Comparison of ENCODE assay signal across 23 mouse cellular contexts in the genomic region with DNA sequence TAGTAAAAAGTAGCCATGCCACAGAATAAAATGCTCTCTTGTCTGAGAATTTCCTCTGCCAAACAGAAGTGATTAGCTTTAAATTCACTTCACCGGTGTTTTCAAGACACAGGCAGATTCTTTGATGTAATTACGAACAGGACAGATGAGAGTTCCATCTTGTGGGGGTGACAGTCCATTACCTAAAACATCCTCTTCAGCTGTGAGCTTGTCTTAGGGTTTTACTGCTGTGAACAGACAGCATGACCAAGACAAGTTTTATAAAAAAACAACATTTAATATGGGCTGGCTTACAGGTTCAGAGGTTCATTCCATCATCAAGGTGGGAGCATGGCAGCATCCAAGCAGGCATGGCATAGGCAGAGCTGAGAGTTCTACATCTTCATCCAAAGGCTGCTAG. TPM values are rescaled to one million over a fixed set of nuclear protein-coding genes. Genes with fewer than 3 reads are reported as not detected.
DNase-seq lines count a peak whose midpoint lies in the region; ATAC-seq and TF ChIP-seq lines count a peak whose summit lies in the region.
"Had no signal": no experiment of that assay in that cellular context is flagged by ENCODE, and none has a peak within 500 bp of the region (broad histone marks: within the 10 kb centered on the region; RNA-seq: fewer than 3 reads in every experiment).

No protein-coding gene starts in this region.

- H3K4me3 ChIP-seq in heart, embryonic 12.5 days, result no peak overlapping the region
- H3K4me3 ChIP-seq in spleen, adult 2 months (ENCODE audit: extremely low read depth, insufficient read depth, insufficient read length), result no peak overlapping the region
- no peak overlapping the region for H3K4me3 ChIP-seq in forebrain, embryonic 12.5 days (replicated peaks)
- H3K4me3 ChIP-seq: embryonic facial prominence, embryonic 15.5 days; erythroblast, embryonic 14.5 days; forebrain, embryonic 10.5 days; forebrain, embryonic 15.5 days; heart, embryonic 10.5 days; hindbrain, embryonic 15.5 days had no signal

- peaks cover 9% of the 10 kb centered on the region for H3K36me3 ChIP-seq in heart, embryonic 12.5 days
- H3K36me3 ChIP-seq in spleen, adult 2 months (ENCODE audit: control insufficient read depth, insufficient read depth, low read length), result no peaks in the 10 kb centered on the region; the same call in 1 of the 2 replicates
- H3K36me3 ChIP-seq in forebrain, embryonic 12.5 days (replicated peaks), result no peaks in the 10 kb centered on the region
- H3K36me3 ChIP-seq: embryonic facial prominence, embryonic 15.5 days; forebrain, embryonic 15.5 days; hindbrain, embryonic 15.5 days had no signal

- WGBS in heart, embryonic 12.5 days, result 85% methylated on average over 2 of the region's 2 CpGs
- 73% methylated on average over 2 of the region's 2 CpGs for WGBS in spleen, adult 2 months
- WGBS in forebrain, embryonic 12.5 days, result 94% methylated on average over 2 of the region's 2 CpGs

- no peak for TF ChIP-seq CTCF in spleen, adult 2 months (IDR thresholded peaks at IDR 0.05; ENCODE audit: extremely low read depth, insufficient read depth, insufficient read length, insufficient replicate concordance)

- no peaks in the 10 kb centered on the region for H3K9me3 ChIP-seq in heart, embryonic 12.5 days (replicated peaks)
- no peaks in the 10 kb centered on the region for H3K9me3 ChIP-seq in forebrain, embryonic 12.5 days
- H3K9me3 ChIP-seq: embryonic facial prominence, embryonic 15.5 days; forebrain, embryonic 10.5 days; forebrain, embryonic 15.5 days; G1E; heart, embryonic 10.5 days; hindbrain, embryonic 15.5 days had no signal

- H3K27ac ChIP-seq in heart, embryonic 12.5 days (ENCODE audit: poor library complexity, severe bottlenecking), result peak overlapping the region; percentile 15; the same call in 1 of the 2 replicates
- H3K27ac ChIP-seq in spleen, adult 2 months (ENCODE audit: insufficient read depth, low read length), result peak overlapping the region; percentile 65
- H3K27ac ChIP-seq in forebrain, embryonic 12.5 days, result no peak overlapping the region
- H3K27ac ChIP-seq: embryonic facial prominence, embryonic 15.5 days; forebrain, embryonic 10.5 days; forebrain, embryonic 15.5 days; hindbrain, embryonic 15.5 days had no signal

- H3K4me1 ChIP-seq in heart, embryonic 12.5 days (replicated peaks), result peaks cover 29% of the 10 kb centered on the region
- H3K4me1 ChIP-seq in spleen, adult 2 months (ENCODE audit: control insufficient read depth, insufficient read depth, insufficient read length), result peaks cover 10% of the 10 kb centered on the region; the same call in 1 of the 2 replicates
- no peaks in the 10 kb centered on the region for H3K4me1 ChIP-seq in forebrain, embryonic 12.5 days
- H3K4me1 ChIP-seq: embryonic facial prominence, embryonic 15.5 days; forebrain, embryonic 10.5 days; forebrain, embryonic 15.5 days; hindbrain, embryonic 15.5 days had no signal

- ATAC-seq in heart, embryonic 12.5 days (ENCODE audit: insufficient number of reproducible peaks, low FRiP score), result no peak
- ATAC-seq in activated CD4-positive, CD25-positive, alpha-beta regulatory T cell, adult 4 months, result peak; percentile 20
- no peak for ATAC-seq in forebrain, embryonic 12.5 days (ENCODE audit: low FRiP score)
- ATAC-seq: forebrain, embryonic 15.5 days had no signal

- H3K9ac ChIP-seq in heart, embryonic 12.5 days, result no peak overlapping the region
- no peak overlapping the region for H3K9ac ChIP-seq in forebrain, embryonic 12.5 days
- H3K9ac ChIP-seq: embryonic facial prominence, embryonic 15.5 days; forebrain, embryonic 15.5 days; hindbrain, embryonic 15.5 days had no signal

- no peak for DNase-seq in heart, adult 18-20 months
- DNase-seq in spleen, adult 2 months (ENCODE audit: low read depth in 1 of 2, low spot score in 2 of 2), result no peak
- no peak for DNase-seq in spleen, postnatal 36 days (ENCODE audit: low spot score in 2 of 2)
- peak; percentile 23 for DNase-seq in A20 (ENCODE audit: low read depth, low spot score)
- no peak for DNase-seq in layer of hippocampus, postnatal 25 days (ENCODE audit: extremely low spot score in 1 of 2, low spot score in 1 of 2)
- DNase-seq: adrenal gland, postnatal 10 days; cerebellum, adult 11 months; cerebellum, adult 8-10 months; cerebellum, postnatal 14 days; embryo, embryonic 11 days; gastrocnemius, postnatal 36 days; heart, adult 11 months; heart, postnatal 36 days had no signal

- no peak for TF ChIP-seq POLR2A in spleen, adult 2 months (IDR thresholded peaks at IDR 0.05; ENCODE audit: low read depth, low read length)

- no peak overlapping the region for H3K4me2 ChIP-seq in heart, embryonic 12.5 days
- H3K4me2 ChIP-seq in forebrain, embryonic 12.5 days, result no peak overlapping the region
- H3K4me2 ChIP-seq: embryonic facial prominence, embryonic 15.5 days; forebrain, embryonic 15.5 days; hindbrain, embryonic 15.5 days had no signal

- no peaks in the 10 kb centered on the region for H3K27me3 ChIP-seq in heart, embryonic 12.5 days (replicated peaks)
- H3K27me3 ChIP-seq in spleen, adult 2 months (ENCODE audit: control insufficient read depth, insufficient read depth, low read length), result no peaks in the 10 kb centered on the region
- no peaks in the 10 kb centered on the region for H3K27me3 ChIP-seq in forebrain, embryonic 12.5 days
- H3K27me3 ChIP-seq: embryonic facial prominence, embryonic 15.5 days; forebrain, embryonic 15.5 days; hindbrain, embryonic 15.5 days had no signal

RNA-seq across cellular contexts. Expression of gene Lclat1, which starts 56.3 kb away (rescaled TPM):
- polyA plus RNA-seq in heart, embryonic 12.5 days (2016; fragmentation: Nextera tagmentation; extraction: Ambion mirVana), result 47.0 and 51.3 TPM in 2 replicates
- total RNA-seq in heart, adult 18-20 months (2021), result 10 to 100 TPM; 97.3 to 97.5 TPM
- polyA plus RNA-seq in spleen, adult 2 months (2012; rRNA removed), result 3.0 and 6.8 TPM in 2 replicates
- 10 to 100 TPM; 44.4 to 55.0 TPM for polyA plus RNA-seq in activated CD4-positive, CD25-positive, alpha-beta regulatory T cell, adult 4 months (2017; shearing (Covaris generic))
- polyA plus RNA-seq in forebrain, embryonic 12.5 days (2016; fragmentation: Nextera tagmentation; extraction: Ambion mirVana), result 9.8 and 10.8 TPM in 2 replicates
- total RNA-seq in layer of hippocampus, postnatal 25 days (2021), result 10 to 100 TPM; 29.9 to 33.2 TPM
- polyA plus RNA-seq: erythroblast, embryonic 14.5 days had no signal
